Mouse (Mus musculus) liver, adult 2 months (tissue): Measurements from ENCODE around the gene Rps9.

Experiments
- CTCF ChIP-seq: fragments of 200-500 bp; IDR thresholded peaks from 2 replicates; pipeline ENCODE4 v1.5.1; 2011; ENCODE audit warnings: low read depth, low read length, control low read depth
- POLR2A ChIP-seq: fragments of 200-500 bp; IDR thresholded peaks from 2 replicates; pipeline ENCODE4 v1.6.1; 2011; ENCODE audit warnings: low read length, control low read depth; ENCODE audit not compliant: insufficient read depth; ENCODE audit errors: extremely low read depth

GRCm38 (mm10) chr7:3656966-3657365 is 46.8 kb upstream of the Rps9 start:
- TF ChIP-seq CTCF = no peak
- TF ChIP-seq POLR2A = no peak
